Mouse (Mus musculus) hindbrain, embryonic 13.5 days (tissue): ENCODE measurements around the gene Ssc4d. TPM values are rescaled to one million over a fixed set of nuclear protein-coding genes. Genes with fewer than 3 reads are reported as not detected.

Experiments
- ATAC-seq: fragments of 200-750 bp; cut with Nextera tagmentation; 2 replicates; pipeline ENCODE4 v1.8.0; 2017; ENCODE audit warnings: moderate TSS enrichment; ENCODE audit not compliant: low FRiP score
- H3K27ac ChIP-seq: fragments of 300-500 bp; sonication (generic); 2 replicates; pipeline ENCODE4 v1.5.1; 2015; ENCODE audit warnings: inconsistent platforms, mild to moderate bottlenecking, moderate library complexity
- H3K27me3 ChIP-seq: fragments of 300-500 bp; sonication (generic); 2 replicates; pipeline ENCODE4 v1.6.1; 2015; ENCODE audit warnings: mild to moderate bottlenecking, inconsistent platforms
- H3K36me3 ChIP-seq: fragments of 300-500 bp; sonication (generic); 2 replicates; pipeline ENCODE4 v1.6.1; 2015; ENCODE audit warnings: mild to moderate bottlenecking, inconsistent platforms
- H3K4me1 ChIP-seq: fragments of 300-500 bp; sonication (generic); replicated peaks from 2 replicates; pipeline ENCODE4 v1.6.1; 2015; ENCODE audit warnings: inconsistent platforms
- H3K4me2 ChIP-seq: fragments of 300-500 bp; sonication (generic); 2 replicates; pipeline ENCODE4 v1.6.1; 2015; ENCODE audit warnings: inconsistent platforms, mild to moderate bottlenecking, moderate library complexity
- H3K4me3 ChIP-seq: fragments of 300-500 bp; sonication (generic); 2 replicates; pipeline ENCODE4 v1.5.1; 2015; ENCODE audit warnings: mild to moderate bottlenecking, inconsistent platforms
- H3K9ac ChIP-seq: fragments of 300-500 bp; sonication (generic); 2 replicates; pipeline ENCODE4 v1.6.1; 2015; ENCODE audit warnings: mild to moderate bottlenecking, inconsistent platforms
- H3K9me3 ChIP-seq: fragments of 300-500 bp; sonication (generic); 2 replicates; pipeline ENCODE4 v1.6.1; 2016; ENCODE audit warnings: inconsistent platforms
- WGBS: fragments of 180-500 bp; shearing (Covaris S2); methylation state at CpG from one replicate; pipeline ENCODE4 v1.1.7; 2015; 5-methylcytosine and 5-hydroxymethylcytosine counted together
- polyA plus RNA-seq: library from polyadenylated mRNA; unstranded; fragments of >200 nt; fragmentation: Nextera tagmentation; extraction: Ambion mirVana; gene quantifications from 2 replicates; pipeline ENCODE4 v1.2.1, GENCODE M21; 2015

Ssc4d gene
- polyA plus RNA-seq, 1 experiment from 2014 or later, result 0.61 TPM

- WGBS, result 13% methylated on average over 11 of the region's 12 CpGs
- H3K9me3 ChIP-seq, result no peaks in the 10 kb centered on the region
- peak overlapping the region; percentile 98 for H3K27ac ChIP-seq
- peaks cover 31% of the 10 kb centered on the region for H3K36me3 ChIP-seq
- peak overlapping the region; percentile 95 for H3K9ac ChIP-seq
- peak overlapping the region; percentile 94 for H3K4me3 ChIP-seq
- ATAC-seq, result no peak
- H3K27me3 ChIP-seq, result no peaks in the 10 kb centered on the region
- peaks cover 49% of the 10 kb centered on the region for H3K4me1 ChIP-seq
- H3K4me2 ChIP-seq, result peak overlapping the region; percentile 57
Measured at GRCm38 (mm10) chr5:135933222-135933899, 41.0 kb downstream of the Ssc4d start.

GRCm38 (mm10) chr5:135932359-135932758, 42.0 kb downstream of the Ssc4d start:
- Histone ChIP-seq H3K4me3 (peak overlapping the region; percentile 94), H3K36me3 (peaks cover 41% of the 10 kb centered on the region), H3K27me3 (no peaks in the 10 kb centered on the region), H3K9me3 (no peaks in the 10 kb centered on the region), H3K9ac (peak overlapping the region; percentile 59), H3K4me2 (peak overlapping the region; percentile 57), H3K4me1 (peaks cover 58% of the 10 kb centered on the region), H3K27ac (no peak overlapping the region)
- 78% methylated on average over 2 of the region's 2 CpGs for WGBS
- no peak for ATAC-seq

- Histone ChIP-seq H3K9ac (peak overlapping the region; percentile 51), H3K9me3 (no peaks in the 10 kb centered on the region), H3K4me1 (peaks cover 67% of the 10 kb centered on the region), H3K4me2 (peak overlapping the region; percentile 57), H3K27ac (no peak overlapping the region), H3K4me3 (peak overlapping the region; percentile 94), H3K36me3 (peaks cover 49% of the 10 kb centered on the region), H3K27me3 (no peaks in the 10 kb centered on the region)
- WGBS, result 95% methylated on average over 9 of the region's 9 CpGs
- ATAC-seq, result no peak
Measured at GRCm38 (mm10) chr5:135931526-135931925, 42.8 kb downstream of the Ssc4d start.

GRCm38 (mm10) chr5:135929685-135930424, 44.5 kb downstream of the Ssc4d start:
- Histone ChIP-seq H3K9ac (no peak overlapping the region), H3K4me3 (no peak overlapping the region), H3K4me2 (no peak overlapping the region), H3K27ac (no peak overlapping the region), H3K27me3 (no peaks in the 10 kb centered on the region), H3K9me3 (no peaks in the 10 kb centered on the region), H3K4me1 (peaks cover 76% of the 10 kb centered on the region), H3K36me3 (peaks cover 60% of the 10 kb centered on the region)
- 81% methylated on average over 6 of the region's 6 CpGs for WGBS
- ATAC-seq, result no peak

- H3K36me3 ChIP-seq, result peaks cover 83% of the 10 kb centered on the region
- 92% methylated on average over 7 of the region's 7 CpGs for WGBS
- H3K27me3 ChIP-seq, result no peaks in the 10 kb centered on the region
- H3K4me1 ChIP-seq, result peaks cover 60% of the 10 kb centered on the region
- no peak overlapping the region for H3K4me3 ChIP-seq
- no peak overlapping the region for H3K27ac ChIP-seq
- H3K9me3 ChIP-seq, result no peaks in the 10 kb centered on the region
- H3K4me2 ChIP-seq, result no peak overlapping the region
- no peak overlapping the region for H3K9ac ChIP-seq
- ATAC-seq, result no peak
Measured at GRCm38 (mm10) chr5:135923901-135924300, 50.4 kb downstream of the Ssc4d start.

- Histone ChIP-seq H3K27me3 (no peaks in the 10 kb centered on the region), H3K4me2 (no peak overlapping the region), H3K4me1 (peaks cover 28% of the 10 kb centered on the region), H3K9ac (no peak overlapping the region), H3K27ac (no peak overlapping the region), H3K36me3 (peaks cover 84% of the 10 kb centered on the region), H3K9me3 (no peaks in the 10 kb centered on the region), H3K4me3 (no peak overlapping the region)
- no peak for ATAC-seq
- WGBS, result 83% methylated on average over 3 of the region's 3 CpGs
Measured at GRCm38 (mm10) chr5:135919902-135920301, 54.4 kb downstream of the Ssc4d start.

- WGBS, result 94% methylated on average over 5 of the region's 5 CpGs
- H3K9ac ChIP-seq, result no peak overlapping the region
- H3K36me3 ChIP-seq, result peaks cover 84% of the 10 kb centered on the region
- H3K4me1 ChIP-seq, result peaks cover 23% of the 10 kb centered on the region
- H3K27ac ChIP-seq, result no peak overlapping the region
- no peak overlapping the region for H3K4me2 ChIP-seq
- H3K4me3 ChIP-seq, result no peak overlapping the region
- ATAC-seq, result no peak
- H3K27me3 ChIP-seq, result no peaks in the 10 kb centered on the region
- H3K9me3 ChIP-seq, result no peaks in the 10 kb centered on the region
Measured at GRCm38 (mm10) chr5:135918593-135918992, 55.7 kb downstream of the Ssc4d start.

- Histone ChIP-seq H3K4me3 (no peak overlapping the region), H3K27me3 (no peaks in the 10 kb centered on the region), H3K4me2 (no peak overlapping the region), H3K9me3 (no peaks in the 10 kb centered on the region), H3K4me1 (peaks cover 25% of the 10 kb centered on the region), H3K36me3 (peaks cover 86% of the 10 kb centered on the region), H3K9ac (no peak overlapping the region), H3K27ac (no peak overlapping the region)
- WGBS, result 95% methylated on average over 5 of the region's 5 CpGs
- ATAC-seq, result no peak
Measured at GRCm38 (mm10) chr5:135918059-135918437, 56.3 kb downstream of the Ssc4d start.

GRCm38 (mm10) chr5:135917327-135918058, 56.8 kb downstream of the Ssc4d start:
- no peak overlapping the region for H3K4me2 ChIP-seq
- no peak overlapping the region for H3K27ac ChIP-seq
- no peaks in the 10 kb centered on the region for H3K27me3 ChIP-seq
- H3K4me3 ChIP-seq, result no peak overlapping the region
- peaks cover 25% of the 10 kb centered on the region for H3K4me1 ChIP-seq
- H3K9me3 ChIP-seq, result no peaks in the 10 kb centered on the region
- 93% methylated on average over 8 of the region's 8 CpGs for WGBS
- peaks cover 87% of the 10 kb centered on the region for H3K36me3 ChIP-seq
- H3K9ac ChIP-seq, result no peak overlapping the region
- no peak for ATAC-seq

- H3K27ac ChIP-seq, result no peak overlapping the region
- H3K9ac ChIP-seq, result no peak overlapping the region
- 96% methylated on average over 3 of the region's 3 CpGs for WGBS
- ATAC-seq, result no peak
- no peak overlapping the region for H3K4me2 ChIP-seq
- H3K36me3 ChIP-seq, result peaks cover 86% of the 10 kb centered on the region
- no peaks in the 10 kb centered on the region for H3K9me3 ChIP-seq
- no peak overlapping the region for H3K4me3 ChIP-seq
- H3K27me3 ChIP-seq, result no peaks in the 10 kb centered on the region
- peaks cover 26% of the 10 kb centered on the region for H3K4me1 ChIP-seq
Measured at GRCm38 (mm10) chr5:135916601-135917000, 57.7 kb downstream of the Ssc4d start.

- no peak overlapping the region for H3K9ac ChIP-seq
- H3K27ac ChIP-seq, result no peak overlapping the region
- H3K4me2 ChIP-seq, result no peak overlapping the region
- no peaks in the 10 kb centered on the region for H3K27me3 ChIP-seq
- 93% methylated on average over 6 of the region's 6 CpGs for WGBS
- H3K4me1 ChIP-seq, result peaks cover 26% of the 10 kb centered on the region
- H3K9me3 ChIP-seq, result no peaks in the 10 kb centered on the region
- H3K4me3 ChIP-seq, result no peak overlapping the region
- peaks cover 86% of the 10 kb centered on the region for H3K36me3 ChIP-seq
- no peak for ATAC-seq
Measured at GRCm38 (mm10) chr5:135916051-135916565, 58.2 kb downstream of the Ssc4d start.

GRCm38 (mm10) chr5:135914156-135914555, 60.2 kb downstream of the Ssc4d start:
- Histone ChIP-seq H3K4me1 (peaks cover 20% of the 10 kb centered on the region), H3K27ac (0 out of 2 replicates have a peak overlapping the region, but pooled peaks have one; percentile 50), H3K4me2 (no peak overlapping the region), H3K27me3 (no peaks in the 10 kb centered on the region), H3K9me3 (no peaks in the 10 kb centered on the region), H3K36me3 (peaks cover 88% of the 10 kb centered on the region), H3K4me3 (no peak overlapping the region), H3K9ac (no peak overlapping the region)
- ATAC-seq, result no peak
- 87% methylated on average over 6 of the region's 6 CpGs for WGBS
